Mouse (Mus musculus) ovary, adult 2 months (tissue): Measurements from ENCODE around the gene Mars. TPM values are rescaled to one million over a fixed set of nuclear protein-coding genes. Genes with fewer than 3 reads are reported as not detected.

ENCODE experiments used
- polyA plus RNA-seq: library from polyadenylated mRNA; depleted of rRNA; stranded (reverse); fragments of >200 nt; gene quantifications from 2 replicates; pipeline ENCODE4 v1.2.3, GENCODE M21; 2012; rRNA removed

Gene Mars
- 78.4 and 101 TPM in 2 replicates for polyA plus RNA-seq

DNA sequence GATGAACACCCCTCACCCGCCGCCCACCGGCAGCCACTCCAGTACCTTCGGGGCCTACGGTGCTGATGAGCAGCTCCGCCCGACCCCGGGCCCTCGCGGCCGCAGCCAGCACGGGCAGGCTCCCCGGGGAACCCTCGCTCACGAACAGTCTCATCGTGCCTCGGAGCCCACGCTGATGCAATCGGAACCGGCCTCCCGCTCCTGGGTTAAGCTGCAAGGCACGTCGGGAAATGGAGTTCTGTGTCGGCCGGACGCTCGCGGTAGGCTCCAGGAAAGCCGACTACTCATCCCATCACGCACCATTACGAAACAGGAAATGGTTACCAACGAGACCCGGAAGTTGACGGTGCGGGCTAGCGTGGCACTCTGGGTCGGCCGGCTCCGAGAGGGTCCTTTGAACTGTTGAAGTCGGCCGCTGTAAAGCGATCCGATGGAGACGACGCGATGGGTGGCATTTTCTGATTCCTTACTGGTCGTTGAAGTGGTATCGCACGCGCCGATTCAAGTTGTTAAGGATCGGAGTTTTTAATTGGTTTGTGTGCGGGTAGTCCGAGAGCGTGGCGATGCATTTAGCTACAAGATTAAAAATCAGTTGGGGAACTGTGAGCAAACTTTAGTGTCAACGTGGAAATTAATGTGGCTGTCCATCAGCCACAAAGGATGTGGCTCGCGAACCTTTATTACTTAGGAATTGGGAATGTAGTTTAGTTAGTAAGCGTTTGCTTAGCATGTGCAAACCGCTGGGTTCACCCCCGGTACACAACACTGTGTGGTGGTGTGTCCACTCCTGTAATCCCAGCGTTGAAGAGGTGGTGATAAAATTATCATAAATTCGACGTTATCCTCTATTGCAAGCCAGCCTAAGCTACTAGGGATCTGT lies at the start of gene Mars:
Mars (minus strand) TSS at position 311 of the 880 bp plus-strand sequence.

DNA sequence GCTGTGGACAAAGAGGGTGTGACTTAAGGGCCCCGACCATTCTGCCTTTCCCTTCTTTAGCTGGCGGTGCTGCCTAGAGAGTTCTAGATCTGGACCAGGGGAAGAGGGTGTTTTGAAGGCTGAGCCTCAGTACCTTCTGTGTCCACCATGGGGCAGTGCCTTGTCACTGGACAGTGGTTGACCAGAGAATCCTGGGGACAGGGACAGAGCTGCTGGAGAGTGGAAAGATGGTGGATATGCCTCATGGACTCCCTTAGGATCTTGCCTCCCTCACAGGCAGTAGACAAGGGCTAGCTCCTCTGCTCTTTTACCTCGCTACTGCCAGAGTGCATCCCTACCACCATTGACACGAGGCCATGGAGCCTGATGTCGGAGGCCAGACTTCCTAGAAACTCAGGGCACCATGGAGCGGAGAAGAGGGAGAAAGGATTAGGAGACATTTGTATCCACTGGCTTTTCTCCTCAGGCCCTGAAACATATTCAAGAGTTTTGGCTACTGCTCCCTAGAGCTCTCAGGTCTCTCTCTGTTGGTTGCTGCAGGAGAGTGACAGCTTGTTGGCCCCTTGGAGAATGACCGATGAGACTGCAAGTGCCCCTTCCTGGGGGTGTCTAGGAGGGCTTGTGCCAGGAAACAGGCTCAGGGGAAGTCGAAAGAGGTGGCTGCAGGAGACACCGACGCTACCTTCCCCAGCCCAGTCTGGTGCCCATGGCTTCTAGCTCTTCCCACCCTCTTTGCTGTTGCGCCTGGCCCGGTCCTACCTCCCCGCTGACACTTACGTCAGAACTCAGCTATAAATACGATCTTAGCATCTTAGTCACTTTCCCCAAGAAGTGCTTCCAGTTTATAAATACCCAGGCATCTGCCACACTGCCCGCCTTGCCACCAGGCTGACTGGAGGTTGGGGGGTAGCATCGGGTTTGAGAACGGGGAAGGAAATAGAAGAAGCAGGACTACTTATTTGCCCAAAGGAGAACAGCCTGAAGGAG lies 42.6 kb upstream of the Mars start, which contains the start of gene Inhbe:
Inhbe (minus strand) TSS at position 503 of the 987 bp plus-strand sequence.

DNA sequence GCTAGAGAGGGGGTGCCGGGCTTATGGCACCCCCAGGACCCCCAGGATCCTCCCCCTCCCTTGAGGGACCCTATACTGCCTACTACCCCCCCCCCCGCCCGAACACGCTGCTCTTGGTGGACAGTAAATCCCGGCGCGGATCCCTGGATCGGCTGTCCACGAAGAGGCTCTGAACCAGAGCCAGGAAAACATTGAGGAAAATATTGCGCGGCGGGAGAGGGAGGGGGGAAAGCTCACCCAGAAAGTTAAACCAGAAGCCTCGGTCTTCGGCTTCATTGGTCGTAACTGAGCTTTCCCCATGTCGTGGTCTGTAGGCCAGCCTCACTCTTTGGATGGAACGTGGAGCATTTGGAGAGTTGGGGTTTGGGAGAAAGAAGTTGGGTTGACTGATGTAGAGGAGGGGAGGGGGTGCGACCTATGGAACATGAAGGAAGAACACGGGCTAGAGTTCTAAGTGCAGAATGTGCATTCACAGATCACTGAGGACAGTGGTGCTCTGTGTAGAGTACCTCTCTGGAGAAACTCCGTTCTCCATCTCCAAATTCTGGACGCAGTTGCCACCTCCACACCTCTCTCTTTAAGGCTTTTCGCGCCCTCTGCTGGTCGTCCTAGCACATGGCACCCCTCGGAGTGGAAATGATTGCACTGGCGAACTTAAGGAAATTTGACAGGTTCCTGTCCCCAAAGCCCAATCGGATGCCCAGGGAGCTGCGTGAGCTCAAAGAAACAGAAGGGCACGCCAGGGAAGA lies 30.5 kb upstream of the Mars start, which contains the start of gene Gli1:
Gli1 (minus strand) TSS at position 84 of the 749 bp plus-strand sequence.

DNA sequence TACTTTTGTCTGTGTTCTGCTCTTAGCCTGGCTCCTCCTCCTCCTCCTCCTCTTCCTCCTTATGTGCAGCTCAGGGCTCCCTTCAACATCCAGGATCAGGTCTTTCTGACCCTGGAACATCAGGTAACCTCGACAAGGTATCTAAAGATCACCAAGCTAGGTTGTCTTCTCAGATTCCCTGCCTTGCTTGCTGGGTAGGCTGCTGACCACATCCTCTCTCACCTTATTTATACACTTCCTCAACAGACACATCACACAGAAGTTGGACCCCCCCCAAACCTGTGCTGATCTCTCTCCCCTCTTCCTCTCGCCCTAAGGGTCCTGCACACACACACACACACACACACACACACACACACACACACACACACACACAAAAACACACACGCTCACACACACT lies 10.0 kb upstream of the Mars start, which contains the start of gene Arhgap9:
Arhgap9 (plus strand) TSS at position 344 of the 400 bp plus-strand sequence.

DNA sequence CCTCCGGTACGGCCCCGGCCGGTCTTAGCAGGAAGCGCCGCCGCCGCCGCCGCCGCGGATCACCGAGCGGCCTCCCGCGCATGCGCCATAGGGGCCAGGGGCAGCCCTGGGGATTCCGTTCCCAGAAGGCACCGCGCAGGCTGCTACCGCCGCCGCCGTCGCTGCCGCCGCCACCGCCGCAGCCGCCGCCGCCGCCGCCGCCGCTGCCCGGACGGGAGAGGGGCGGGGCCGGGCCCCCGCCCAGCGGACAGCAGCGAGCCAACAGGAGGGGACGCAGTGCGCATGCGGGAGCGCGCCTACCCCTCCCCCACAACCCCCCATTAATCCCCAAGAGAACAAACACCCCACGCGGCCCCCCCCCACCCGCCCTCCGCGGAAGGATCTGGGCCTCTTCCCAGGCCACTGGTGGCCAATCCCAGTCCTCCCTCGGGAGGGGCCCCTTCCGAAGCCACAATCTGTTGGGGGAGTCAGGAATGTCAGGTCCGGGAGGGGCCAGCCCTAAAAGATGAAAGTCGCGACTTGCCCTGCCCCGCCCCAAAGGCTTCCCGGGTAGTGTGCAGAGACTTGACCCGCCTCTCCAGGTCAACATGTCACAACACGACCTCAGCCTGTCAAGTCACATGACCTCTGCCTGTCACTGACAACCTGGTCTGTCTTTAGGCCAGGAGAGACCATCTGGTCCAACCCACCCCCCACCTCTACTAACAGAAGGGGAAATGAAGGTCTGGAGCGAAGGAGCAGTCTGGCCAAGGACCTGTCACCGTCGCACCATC lies 22.6 kb downstream of the Mars start, which contains the start of gene Mbd6:
Mbd6 (minus strand) TSS at position 219 of the 773 bp plus-strand sequence.

DNA sequence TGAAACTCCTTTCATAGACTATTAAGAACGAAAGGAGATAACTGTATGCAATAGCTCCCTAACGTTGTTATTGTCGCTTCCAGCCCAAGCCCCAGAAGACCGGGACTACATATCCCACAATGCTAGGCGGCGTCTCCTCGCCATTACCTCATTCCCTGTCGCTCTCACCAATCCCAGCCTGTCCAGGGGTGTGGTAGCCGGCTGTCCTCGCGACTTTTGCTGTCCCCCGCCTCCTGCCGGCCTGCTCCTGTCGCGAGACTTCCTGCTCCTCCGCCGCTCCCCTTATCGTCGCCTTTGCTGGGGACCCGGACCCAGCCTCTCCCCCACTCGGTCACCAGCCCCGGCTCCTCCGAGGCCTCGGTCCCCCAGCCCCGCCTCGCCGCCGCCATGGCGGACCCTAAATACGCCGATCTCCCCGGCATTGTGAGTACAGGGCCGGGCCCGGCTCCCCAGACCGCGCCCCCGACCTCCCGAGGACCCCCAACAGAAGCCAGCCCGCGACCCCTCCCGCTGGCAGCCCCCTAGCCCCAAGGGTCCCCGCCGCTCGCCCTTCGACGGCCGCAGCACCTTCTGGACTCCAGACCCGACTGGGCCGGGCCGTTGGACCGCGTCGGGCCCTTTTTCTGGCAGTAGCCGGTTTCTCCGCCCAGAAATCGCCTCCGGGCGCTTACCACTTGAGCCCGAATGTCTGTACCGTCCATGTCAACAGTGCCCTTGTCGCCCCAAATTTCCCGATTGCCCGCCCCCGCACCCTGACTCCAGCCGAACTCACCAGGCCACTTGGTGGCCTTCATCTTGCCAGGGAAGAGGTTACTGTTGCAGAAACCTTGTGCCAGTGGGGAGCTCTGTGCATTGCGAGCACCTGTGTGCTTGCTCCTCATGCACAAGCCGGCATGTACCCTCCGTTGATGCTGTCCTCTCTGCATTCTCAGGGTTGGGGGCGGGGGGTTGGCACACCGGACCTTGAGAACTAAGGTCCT lies 45.2 kb downstream of the Mars start, which contains the start of gene Dctn2:
Dctn2 (plus strand) TSS at position 257 of the 980 bp plus-strand sequence.

DNA sequence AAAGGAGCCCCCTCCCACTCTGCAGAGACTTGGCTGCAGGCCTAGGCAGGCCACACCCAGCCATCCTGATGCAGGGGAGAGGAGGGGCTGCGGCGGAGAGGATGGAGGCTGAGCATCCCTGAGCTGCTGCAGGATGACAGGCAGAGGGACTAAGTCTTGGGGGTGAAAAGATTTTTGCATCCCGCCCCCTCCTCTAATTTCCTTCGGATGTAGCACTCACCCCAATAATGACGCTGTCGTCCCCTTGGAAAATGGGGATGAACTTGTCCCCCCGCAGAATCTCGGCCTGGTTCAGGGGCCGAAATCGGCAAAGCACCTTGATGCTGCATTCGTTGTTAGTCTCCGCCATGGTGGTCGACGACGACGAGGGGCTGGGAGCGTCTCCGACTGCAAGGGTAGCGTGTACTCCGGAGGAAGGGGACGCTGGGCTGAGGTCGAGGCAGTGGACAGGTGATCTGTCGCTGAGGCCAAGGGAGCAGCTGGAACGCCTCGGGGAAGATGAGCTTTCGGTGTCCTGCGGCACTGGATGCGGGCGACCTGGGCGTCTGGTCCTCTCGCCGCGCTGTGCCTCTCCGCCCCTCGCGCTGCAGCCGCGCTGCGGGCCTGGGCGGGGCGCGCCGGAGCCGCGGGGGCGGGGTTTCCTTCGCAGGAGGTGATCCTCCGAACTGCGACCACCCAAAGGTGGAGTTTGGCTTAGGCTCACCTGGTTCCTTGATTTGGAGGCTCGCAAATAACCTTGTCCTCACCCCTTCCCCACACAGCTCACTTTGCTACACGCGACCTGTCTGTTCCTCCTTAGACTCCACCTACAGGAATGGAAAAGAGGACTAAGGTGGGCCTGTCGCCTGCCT lies 48.8 kb downstream of the Mars start, which contains the start of gene Kif5a:
Kif5a (minus strand) TSS at position 801 of the 851 bp plus-strand sequence.

Other genes with a start within 250 kb of the Mars start
- 382 and 484 TPM in 2 replicates for gene Cdk4, start 248.3 kb downstream of the Mars start, polyA plus RNA-seq
- 105 and 119 TPM in 2 replicates for gene Tspan31, start 241.5 kb downstream of the Mars start, polyA plus RNA-seq
- gene Agap2, start 236.5 kb downstream of the Mars start, polyA plus RNA-seq: 18.0 and 26.2 TPM in 2 replicates
- gene Os9, start 190.7 kb downstream of the Mars start, polyA plus RNA-seq: 72.1 and 89.3 TPM in 2 replicates
- gene B4galnt1, start 146.6 kb downstream of the Mars start, polyA plus RNA-seq: 11.4 and 16.1 TPM in 2 replicates
- 2.0 and 2.7 TPM in 2 replicates for gene Slc26a10, start 131.1 kb downstream of the Mars start, polyA plus RNA-seq
- 71.4 and 75.9 TPM in 2 replicates for gene Arhgef25, start 121.7 kb downstream of the Mars start, polyA plus RNA-seq
- gene Dtx3, start 116.1 kb downstream of the Mars start, polyA plus RNA-seq: 262 and 306 TPM in 2 replicates
- 32.8 and 34.9 TPM in 2 replicates for gene Pip4k2c, start 100.2 kb downstream of the Mars start, polyA plus RNA-seq
- gene Kif5a, start 48.4 kb downstream of the Mars start, polyA plus RNA-seq: 6.4 and 7.0 TPM in 2 replicates
- 245 and 250 TPM in 2 replicates for gene Dctn2, start 45.4 kb downstream of the Mars start, polyA plus RNA-seq
- gene Mbd6, start 22.8 kb downstream of the Mars start, polyA plus RNA-seq: 51.3 and 61.2 TPM in 2 replicates
- gene Arhgap9, start 10.2 kb upstream of the Mars start, polyA plus RNA-seq: 6.0 and 7.4 TPM in 2 replicates
- 51.0 and 51.6 TPM in 2 replicates for gene Gli1, start 30.2 kb upstream of the Mars start, polyA plus RNA-seq
- not detected in 2 replicates for gene Inhbe, start 42.6 kb upstream of the Mars start, polyA plus RNA-seq
- gene Inhbc, start 58.6 kb upstream of the Mars start, polyA plus RNA-seq: 0.07 TPM in 1 of 2 replicates, not detected in the other
- gene R3hdm2, start 68.5 kb upstream of the Mars start, polyA plus RNA-seq: 128 and 138 TPM in 2 replicates
- gene Stac3, start 189.9 kb upstream of the Mars start, polyA plus RNA-seq: 2.7 and 3.1 TPM in 2 replicates
- 23.2 and 29.9 TPM in 2 replicates for gene Ndufa4l2, start 203.2 kb upstream of the Mars start, polyA plus RNA-seq
- 133 and 139 TPM in 2 replicates for gene Shmt2, start 210.7 kb upstream of the Mars start, polyA plus RNA-seq
- 0.11 and 0.40 TPM in 2 replicates for gene Nxph4, start 222.8 kb upstream of the Mars start, polyA plus RNA-seq